Mouse (Mus musculus): ENCODE measurements around the gene Crip1.

The Crip1 gene

GRCm38 (mm10) chr12:113148381-113149035 lies 2.4 kb downstream of the Crip1 start:
- H3K4me1 ChIP-seq (replicated peaks; ENCODE audit: low read depth, low read length): peaks cover 99% of the 10 kb centered on the region
- H3K4me3 ChIP-seq (replicated peaks; ENCODE audit: low read length): peak overlapping the region; percentile 45
- TF ChIP-seq NANOG (IDR thresholded peaks at IDR 0.05; ENCODE audit: borderline replicate concordance, low read length) (no peak), CTCF (conservative IDR thresholded peaks at IDR 0.05; ENCODE audit: low read length) (peak; percentile 36)
- peaks cover 30% of the 10 kb centered on the region for H3K36me3 ChIP-seq (ENCODE audit: insufficient read depth, low read length)
- H3K9me3 ChIP-seq (ENCODE audit: low read length): no peaks in the 10 kb centered on the region
- H3K27me3 ChIP-seq (ENCODE audit: insufficient read depth, low read length): peaks cover 39% of the 10 kb centered on the region

GRCm38 (mm10) chr12:113149341-113149740 lies 3.2 kb downstream of the Crip1 start:
- Histone ChIP-seq H3K27me3 (ENCODE audit: insufficient read depth, low read length) (peaks cover 46% of the 10 kb centered on the region), H3K4me1 (replicated peaks; ENCODE audit: low read depth, low read length) (peaks cover 99% of the 10 kb centered on the region), H3K4me3 (replicated peaks; ENCODE audit: low read length) (0 out of 2 replicates have a peak overlapping the region, but pooled peaks have one; percentile 45), H3K36me3 (ENCODE audit: insufficient read depth, low read length) (peaks cover 30% of the 10 kb centered on the region), H3K9me3 (ENCODE audit: low read length) (no peaks in the 10 kb centered on the region)
- TF ChIP-seq CTCF (conservative IDR thresholded peaks at IDR 0.05; ENCODE audit: low read length): no peak
- no peak for TF ChIP-seq POU5F1 (IDR thresholded peaks at IDR 0.05; ENCODE audit: borderline replicate concordance, low read length)
- no peak for TF ChIP-seq NANOG (IDR thresholded peaks at IDR 0.05; ENCODE audit: borderline replicate concordance, low read length)

- Histone ChIP-seq H3K36me3 (ENCODE audit: insufficient read depth, low read length) (peaks cover 25% of the 10 kb centered on the region), H3K27me3 (ENCODE audit: insufficient read depth, low read length) (peaks cover 46% of the 10 kb centered on the region), H3K4me3 (replicated peaks; ENCODE audit: low read length) (no peak overlapping the region), H3K4me1 (replicated peaks; ENCODE audit: low read depth, low read length) (peaks cover 99% of the 10 kb centered on the region), H3K9me3 (ENCODE audit: low read length) (no peaks in the 10 kb centered on the region)
- TF ChIP-seq NANOG (IDR thresholded peaks at IDR 0.05; ENCODE audit: borderline replicate concordance, low read length) (no peak), POU5F1 (IDR thresholded peaks at IDR 0.05; ENCODE audit: borderline replicate concordance, low read length) (no peak), CTCF (conservative IDR thresholded peaks at IDR 0.05; ENCODE audit: low read length) (no peak)
Measured at GRCm38 (mm10) chr12:113149896-113150295, 3.8 kb downstream of the Crip1 start.

- Histone ChIP-seq H3K9me3 (ENCODE audit: low read length) (no peaks in the 10 kb centered on the region), H3K4me1 (replicated peaks; ENCODE audit: low read depth, low read length) (peaks cover 100% of the 10 kb centered on the region), H3K27me3 (ENCODE audit: insufficient read depth, low read length) (peaks cover 46% of the 10 kb centered on the region), H3K36me3 (ENCODE audit: insufficient read depth, low read length) (peaks cover 18% of the 10 kb centered on the region), H3K4me3 (replicated peaks; ENCODE audit: low read length) (no peak overlapping the region)
- TF ChIP-seq NANOG (IDR thresholded peaks at IDR 0.05; ENCODE audit: borderline replicate concordance, low read length) (no peak), CTCF (conservative IDR thresholded peaks at IDR 0.05; ENCODE audit: low read length) (no peak), POU5F1 (IDR thresholded peaks at IDR 0.05; ENCODE audit: borderline replicate concordance, low read length) (no peak)
Measured at GRCm38 (mm10) chr12:113150591-113150990, 4.5 kb downstream of the Crip1 start.

- Histone ChIP-seq H3K9me3 (ENCODE audit: low read length) (no peaks in the 10 kb centered on the region), H3K4me1 (replicated peaks; ENCODE audit: low read depth, low read length) (peaks cover 97% of the 10 kb centered on the region), H3K4me3 (replicated peaks; ENCODE audit: low read length) (peak overlapping the region; percentile 82), H3K36me3 (ENCODE audit: insufficient read depth, low read length) (peaks cover 15% of the 10 kb centered on the region), H3K27me3 (ENCODE audit: insufficient read depth, low read length) (peaks cover 46% of the 10 kb centered on the region)
- no peak for TF ChIP-seq NANOG (IDR thresholded peaks at IDR 0.05; ENCODE audit: borderline replicate concordance, low read length)
- TF ChIP-seq CTCF (conservative IDR thresholded peaks at IDR 0.05; ENCODE audit: low read length): no peak
- TF ChIP-seq POU5F1 (IDR thresholded peaks at IDR 0.05; ENCODE audit: borderline replicate concordance, low read length): no peak
Measured at GRCm38 (mm10) chr12:113151046-113151445, 4.9 kb downstream of the Crip1 start.

GRCm38 (mm10) chr12:113151661-113152271 lies 5.7 kb downstream of the Crip1 start:
- Histone ChIP-seq H3K4me1 (replicated peaks; ENCODE audit: low read depth, low read length) (peaks cover 91% of the 10 kb centered on the region), H3K9me3 (ENCODE audit: low read length) (no peaks in the 10 kb centered on the region), H3K4me3 (replicated peaks; ENCODE audit: low read length) (peak overlapping the region; percentile 82), H3K27me3 (ENCODE audit: insufficient read depth, low read length) (peaks cover 46% of the 10 kb centered on the region), H3K36me3 (ENCODE audit: insufficient read depth, low read length) (peaks cover 15% of the 10 kb centered on the region)
- TF ChIP-seq POU5F1 (IDR thresholded peaks at IDR 0.05; ENCODE audit: borderline replicate concordance, low read length) (no peak), CTCF (conservative IDR thresholded peaks at IDR 0.05; ENCODE audit: low read length) (no peak), NANOG (IDR thresholded peaks at IDR 0.05; ENCODE audit: borderline replicate concordance, low read length) (no peak)

- Histone ChIP-seq H3K9me3 (ENCODE audit: low read length) (no peaks in the 10 kb centered on the region), H3K4me1 (replicated peaks; ENCODE audit: low read depth, low read length) (peaks cover 91% of the 10 kb centered on the region), H3K27me3 (ENCODE audit: insufficient read depth, low read length) (peaks cover 42% of the 10 kb centered on the region), H3K36me3 (ENCODE audit: insufficient read depth, low read length) (peaks cover 17% of the 10 kb centered on the region), H3K4me3 (replicated peaks; ENCODE audit: low read length) (peak overlapping the region; percentile 82)
- TF ChIP-seq POU5F1 (IDR thresholded peaks at IDR 0.05; ENCODE audit: borderline replicate concordance, low read length): no peak
- TF ChIP-seq NANOG (IDR thresholded peaks at IDR 0.05; ENCODE audit: borderline replicate concordance, low read length): no peak
- no peak for TF ChIP-seq CTCF (conservative IDR thresholded peaks at IDR 0.05; ENCODE audit: low read length)
Measured at GRCm38 (mm10) chr12:113152272-113152661, 6.2 kb downstream of the Crip1 start.

- TF ChIP-seq NANOG (IDR thresholded peaks at IDR 0.05; ENCODE audit: borderline replicate concordance, low read length) (no peak), CTCF (conservative IDR thresholded peaks at IDR 0.05; ENCODE audit: low read length) (no peak), POU5F1 (IDR thresholded peaks at IDR 0.05; ENCODE audit: borderline replicate concordance, low read length) (no peak)
- peak overlapping the region; percentile 82 for H3K4me3 ChIP-seq (replicated peaks; ENCODE audit: low read length)
- peaks cover 24% of the 10 kb centered on the region for H3K36me3 ChIP-seq (ENCODE audit: insufficient read depth, low read length)
- H3K9me3 ChIP-seq (ENCODE audit: low read length): no peaks in the 10 kb centered on the region
- H3K27me3 ChIP-seq (ENCODE audit: insufficient read depth, low read length): peaks cover 39% of the 10 kb centered on the region
- H3K4me1 ChIP-seq (replicated peaks; ENCODE audit: low read depth, low read length): peaks cover 91% of the 10 kb centered on the region
Measured at GRCm38 (mm10) chr12:113152991-113153525, 6.9 kb downstream of the Crip1 start.

Measured in E14TG2a.4 (cell line).